Mouse (Mus musculus): ENCODE measurements around the gene Bach2. TPM values are rescaled to one million over a fixed set of nuclear protein-coding genes. Genes with fewer than 3 reads are reported as not detected.

Bach2 gene
- total and polyA plus RNA-seq, 2 experiments from 2014 or later: 13.9 to 14.7 TPM

GRCm38 (mm10) chr4:32586596-32586995 is 348.0 kb downstream of the Bach2 start:
- Histone ChIP-seq H3K4me2 (ENCODE audit: low read depth, low read length) (no peak overlapping the region), H3K27ac (no peak overlapping the region), H3K9ac (replicated peaks; ENCODE audit: low read length) (no peak overlapping the region), H3K4me3 (ENCODE audit: low read length) (no peak overlapping the region), H3K4me1 (ENCODE audit: insufficient read depth, low read length) (no peaks in the 10 kb centered on the region), H3K9me3 (ENCODE audit: low read length) (no peaks in the 10 kb centered on the region), H3K27me3 (ENCODE audit: insufficient read depth, low read length) (no peaks in the 10 kb centered on the region), H3K36me3 (ENCODE audit: insufficient read depth, low read length) (peaks cover 1% of the 10 kb centered on the region; the same call in 1 of the 2 replicates)
- peak; percentile 46 for DNase-seq (ENCODE audit: low spot score)
- 15% methylated on average over 9 of the region's 9 CpGs for WGBS
- TF ChIP-seq CTCF (IDR thresholded peaks at IDR 0.05; ENCODE audit: low read depth): peak; percentile 71
- ATAC-seq: no peak

GRCm38 (mm10) chr4:32587543-32587942 is 348.9 kb downstream of the Bach2 start:
- WGBS: 92% methylated on average over 5 of the region's 5 CpGs
- Histone ChIP-seq H3K27me3 (ENCODE audit: insufficient read depth, low read length) (no peaks in the 10 kb centered on the region), H3K27ac (no peak overlapping the region), H3K36me3 (ENCODE audit: insufficient read depth, low read length) (no peaks in the 10 kb centered on the region), H3K4me1 (ENCODE audit: insufficient read depth, low read length) (no peaks in the 10 kb centered on the region), H3K9me3 (ENCODE audit: low read length) (no peaks in the 10 kb centered on the region), H3K9ac (replicated peaks; ENCODE audit: low read length) (no peak overlapping the region), H3K4me3 (ENCODE audit: low read length) (no peak overlapping the region), H3K4me2 (ENCODE audit: low read depth, low read length) (no peak overlapping the region)
- ATAC-seq (no peak), DNase-seq (ENCODE audit: low spot score) (no peak)
- no peak for TF ChIP-seq CTCF (IDR thresholded peaks at IDR 0.05; ENCODE audit: low read depth)

GRCm38 (mm10) chr4:32588237-32588636 is 349.6 kb downstream of the Bach2 start:
- H3K4me1 ChIP-seq (ENCODE audit: insufficient read depth, low read length): no peaks in the 10 kb centered on the region
- DNase-seq (ENCODE audit: low spot score): no peak
- H3K27ac ChIP-seq: no peak overlapping the region
- no peak overlapping the region for H3K4me3 ChIP-seq (ENCODE audit: low read length)
- H3K4me2 ChIP-seq (ENCODE audit: low read depth, low read length): no peak overlapping the region
- no peaks in the 10 kb centered on the region for H3K27me3 ChIP-seq (ENCODE audit: insufficient read depth, low read length)
- ATAC-seq: no peak
- TF ChIP-seq CTCF (IDR thresholded peaks at IDR 0.05; ENCODE audit: low read depth): no peak
- no peaks in the 10 kb centered on the region for H3K9me3 ChIP-seq (ENCODE audit: low read length)
- H3K36me3 ChIP-seq (ENCODE audit: insufficient read depth, low read length): no peaks in the 10 kb centered on the region
- WGBS: 93% methylated on average over 6 of the region's 6 CpGs
- H3K9ac ChIP-seq (replicated peaks; ENCODE audit: low read length): no peak overlapping the region

- H3K4me3 ChIP-seq (ENCODE audit: low read length): no peak overlapping the region
- H3K36me3 ChIP-seq (ENCODE audit: insufficient read depth, low read length): no peaks in the 10 kb centered on the region
- H3K9ac ChIP-seq (replicated peaks; ENCODE audit: low read length): no peak overlapping the region
- no peak overlapping the region for H3K27ac ChIP-seq
- no peak overlapping the region for H3K4me2 ChIP-seq (ENCODE audit: low read depth, low read length)
- peak; percentile 28 for DNase-seq (ENCODE audit: low spot score)
- no peaks in the 10 kb centered on the region for H3K27me3 ChIP-seq (ENCODE audit: insufficient read depth, low read length)
- TF ChIP-seq CTCF (IDR thresholded peaks at IDR 0.05; ENCODE audit: low read depth): no peak
- H3K4me1 ChIP-seq (ENCODE audit: insufficient read depth, low read length): no peaks in the 10 kb centered on the region
- WGBS: 27% methylated on average over 12 of the region's 12 CpGs
- H3K9me3 ChIP-seq (ENCODE audit: low read length): no peaks in the 10 kb centered on the region
- ATAC-seq: no peak
Measured at GRCm38 (mm10) chr4:32601135-32601534, 362.5 kb downstream of the Bach2 start.

- no peaks in the 10 kb centered on the region for H3K4me1 ChIP-seq (ENCODE audit: insufficient read depth, low read length)
- no peak within 1 kb of the TSS for H3K27ac ChIP-seq
- H3K4me2 ChIP-seq (ENCODE audit: low read depth, low read length): no peak within 1 kb of the TSS
- WGBS: 71% methylated on average over 3 of the region's 3 CpGs
- TF ChIP-seq CTCF (IDR thresholded peaks at IDR 0.05; ENCODE audit: low read depth): no peak
- no peaks in the 10 kb centered on the region for H3K9me3 ChIP-seq (ENCODE audit: low read length)
- no peaks in the 10 kb centered on the region for H3K36me3 ChIP-seq (ENCODE audit: insufficient read depth, low read length)
- no peak within 1 kb of the TSS for H3K9ac ChIP-seq (replicated peaks; ENCODE audit: low read length)
- no peak for DNase-seq (ENCODE audit: low spot score)
- H3K4me3 ChIP-seq (ENCODE audit: low read length): no peak within 1 kb of the TSS
- ATAC-seq: no peak
- no peaks in the 10 kb centered on the region for H3K27me3 ChIP-seq (ENCODE audit: insufficient read depth, low read length)
Measured at GRCm38 (mm10) chr4:32602660-32603059, 364.1 kb downstream of the Bach2 start, which contains the start of gene Gja10. Gja10 (minus strand) TSS chr4:32602760.

GRCm38 (mm10) chr4:32615034-32615881 is 376.7 kb downstream of the Bach2 start, which contains the start of gene Casp8ap2:
Casp8ap2 (plus strand) TSS chr4:32615451.
- Histone ChIP-seq H3K4me3 (ENCODE audit: low read length) (peak within 1 kb of the TSS; percentile 58), H3K27ac (peak within 1 kb of the TSS; percentile 80), H3K4me2 (ENCODE audit: low read depth, low read length) (peak within 1 kb of the TSS; percentile 75), H3K9ac (replicated peaks; ENCODE audit: low read length) (peak within 1 kb of the TSS; percentile 51), H3K27me3 (ENCODE audit: insufficient read depth, low read length) (no peaks in the 10 kb centered on the region), H3K36me3 (ENCODE audit: insufficient read depth, low read length) (no peaks in the 10 kb centered on the region), H3K4me1 (ENCODE audit: insufficient read depth, low read length) (0 out of 2 replicates have a peak, but pooled peaks cover 4% of the 10 kb centered on the region), H3K9me3 (ENCODE audit: low read length) (no peaks in the 10 kb centered on the region)
- peak; percentile 99 for DNase-seq (ENCODE audit: low spot score)
- WGBS: under 1% methylated on average over 64 of the region's 67 CpGs
- ATAC-seq: peak; percentile 99
- no peak for TF ChIP-seq CTCF (IDR thresholded peaks at IDR 0.05; ENCODE audit: low read depth)

- no peaks in the 10 kb centered on the region for H3K27me3 ChIP-seq (ENCODE audit: insufficient read depth, low read length)
- no peak for TF ChIP-seq CTCF (IDR thresholded peaks at IDR 0.05; ENCODE audit: low read depth)
- no peaks in the 10 kb centered on the region for H3K4me1 ChIP-seq (ENCODE audit: insufficient read depth, low read length)
- DNase-seq (ENCODE audit: low spot score) (no peak), ATAC-seq (no peak)
- H3K4me2 ChIP-seq (ENCODE audit: low read depth, low read length): no peak overlapping the region
- H3K9ac ChIP-seq (replicated peaks; ENCODE audit: low read length): no peak overlapping the region
- H3K36me3 ChIP-seq (ENCODE audit: insufficient read depth, low read length): no peaks in the 10 kb centered on the region
- H3K27ac ChIP-seq: no peak overlapping the region
- no peak overlapping the region for H3K4me3 ChIP-seq (ENCODE audit: low read length)
- no peaks in the 10 kb centered on the region for H3K9me3 ChIP-seq (ENCODE audit: low read length)
Measured at GRCm38 (mm10) chr4:32621637-32622036, 383.0 kb downstream of the Bach2 start.
